Comparison of ENCODE assay signal across 10 mouse cellular contexts in the genomic region with DNA sequence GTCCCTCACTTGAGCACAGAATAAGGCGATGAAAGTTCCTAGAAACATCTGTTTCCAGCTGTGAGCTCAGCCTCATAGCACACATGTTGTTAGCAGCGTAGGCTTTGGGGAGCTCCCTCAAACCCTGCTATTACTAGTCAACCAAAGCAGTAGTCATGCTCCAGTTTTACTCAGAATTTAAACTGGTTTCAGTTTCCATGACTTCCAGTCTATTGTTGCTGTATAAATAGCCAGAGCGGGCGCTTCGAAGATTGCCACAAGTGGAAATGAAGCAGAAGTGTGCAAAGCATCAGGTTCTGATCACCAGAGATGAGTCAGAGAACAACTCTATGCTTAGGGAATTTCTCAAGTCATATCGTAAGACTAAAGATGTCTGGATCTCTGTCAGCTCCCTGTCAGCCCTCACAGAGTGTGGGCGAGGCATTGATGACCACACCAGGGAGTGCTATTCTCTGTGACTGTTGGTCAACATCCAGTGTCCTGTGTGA. TPM values are rescaled to one million over a fixed set of nuclear protein-coding genes. Genes with fewer than 3 reads are reported as not detected.
DNase-seq lines count a peak whose midpoint lies in the region; ATAC-seq and TF ChIP-seq lines count a peak whose summit lies in the region.
"Had no signal": no experiment of that assay in that cellular context is flagged by ENCODE, and none has a peak within 500 bp of the region (broad histone marks: within the 10 kb centered on the region; RNA-seq: fewer than 3 reads in every experiment).

No protein-coding gene starts in this region.

- H3K79me2 ChIP-seq in heart, adult 2 months (replicated peaks; ENCODE audit: control insufficient read depth, insufficient read depth, low read length): no peaks in the 10 kb centered on the region

- TF ChIP-seq EP300 in heart, adult 2 months (IDR thresholded peaks at IDR 0.05; ENCODE audit: insufficient read depth, low read depth, low read length): no peak

- H3K27me3 ChIP-seq in heart, adult 2 months (ENCODE audit: control insufficient read depth, insufficient read depth, low read length): no peaks in the 10 kb centered on the region
- H3K27me3 ChIP-seq in heart, embryonic 12.5 days (replicated peaks): no peaks in the 10 kb centered on the region
- no peaks in the 10 kb centered on the region for H3K27me3 ChIP-seq in lung, embryonic 14.5 days (ENCODE audit: insufficient read depth, low read length)
- H3K27me3 ChIP-seq in stomach, embryonic 16.5 days (ENCODE audit: control insufficient read depth, insufficient read depth, low read length): no peaks in the 10 kb centered on the region
- H3K27me3 ChIP-seq in liver, embryonic 11.5 days (replicated peaks; ENCODE audit: control insufficient read depth, insufficient read depth, low read length): no peaks in the 10 kb centered on the region

- H3K4me3 ChIP-seq in heart, adult 2 months: no peak overlapping the region
- H3K4me3 ChIP-seq in heart, embryonic 12.5 days: no peak overlapping the region
- H3K4me3 ChIP-seq in embryonic fibroblast, embryonic 13.5 days (ENCODE audit: insufficient read depth, low read length): no peak overlapping the region
- no peak overlapping the region for H3K4me3 ChIP-seq in lung, embryonic 14.5 days (ENCODE audit: low read depth, low read length)
- no peak overlapping the region for H3K4me3 ChIP-seq in stomach, embryonic 16.5 days (replicated peaks; ENCODE audit: low read length)
- H3K4me3 ChIP-seq in liver, embryonic 11.5 days (ENCODE audit: low read depth, low read length): no peak overlapping the region

- H3K27ac ChIP-seq in heart, adult 2 months: peak overlapping the region; percentile 12; the same call in 1 of the 2 replicates
- no peak overlapping the region for H3K27ac ChIP-seq in heart, embryonic 12.5 days (ENCODE audit: poor library complexity, severe bottlenecking)
- peak overlapping the region; percentile 85 for H3K27ac ChIP-seq in embryonic fibroblast, embryonic 13.5 days (ENCODE audit: insufficient read depth, low read length)
- H3K27ac ChIP-seq in lung, embryonic 14.5 days (ENCODE audit: low read depth): no peak overlapping the region
- no peak overlapping the region for H3K27ac ChIP-seq in stomach, embryonic 16.5 days (ENCODE audit: low read length)
- no peak overlapping the region for H3K27ac ChIP-seq in liver, embryonic 11.5 days (ENCODE audit: low read depth, low read length)

- no peaks in the 10 kb centered on the region for H3K36me3 ChIP-seq in heart, adult 2 months (ENCODE audit: control insufficient read depth, insufficient read depth, low read length)
- peaks cover 10% of the 10 kb centered on the region for H3K36me3 ChIP-seq in heart, embryonic 12.5 days
- H3K36me3 ChIP-seq in lung, embryonic 14.5 days (ENCODE audit: insufficient read depth): no peaks in the 10 kb centered on the region
- H3K36me3 ChIP-seq in stomach, embryonic 16.5 days (ENCODE audit: control insufficient read depth, insufficient read depth, low read length): no peaks in the 10 kb centered on the region
- H3K36me3 ChIP-seq in liver, embryonic 11.5 days (ENCODE audit: control insufficient read depth, insufficient read depth, low read length): no peaks in the 10 kb centered on the region

- intact Hi-C loops in heart, adult 2 months (cut with DNase I): no loop called here

- whole genome bisulfite sequencing in heart, adult 2 months: 55% methylated on average over 7 of the region's 7 CpGs
- 71% methylated on average over 7 of the region's 7 CpGs for WGBS in heart, embryonic 12.5 days
- WGBS in lung, embryonic 14.5 days: 76% methylated on average over 7 of the region's 7 CpGs
- 71% methylated on average over 7 of the region's 7 CpGs for WGBS in stomach, embryonic 16.5 days
- 86% methylated on average over 7 of the region's 7 CpGs for WGBS in liver, embryonic 11.5 days

- H3K9me3 ChIP-seq in heart, embryonic 12.5 days (replicated peaks): no peaks in the 10 kb centered on the region
- no peaks in the 10 kb centered on the region for H3K9me3 ChIP-seq in lung, embryonic 14.5 days (ENCODE audit: low read depth, low read length)
- no peaks in the 10 kb centered on the region for H3K9me3 ChIP-seq in stomach, embryonic 16.5 days (replicated peaks; ENCODE audit: control insufficient read depth, low read length)
- no peaks in the 10 kb centered on the region for H3K9me3 ChIP-seq in liver, embryonic 11.5 days (ENCODE audit: control insufficient read depth, low read length)

- no peak for TF ChIP-seq CTCF in heart, adult 2 months (IDR thresholded peaks at IDR 0.05)
- no peak for TF ChIP-seq CTCF in embryonic fibroblast, embryonic 13.5 days (IDR thresholded peaks at IDR 0.05; ENCODE audit: borderline replicate concordance, insufficient read depth, low read length)
- no peak for TF ChIP-seq CTCF in lung, embryonic 14.5 days (IDR thresholded peaks at IDR 0.05; ENCODE audit: low read depth)

- H3K4me2 ChIP-seq in heart, embryonic 12.5 days: no peak overlapping the region
- H3K4me2 ChIP-seq in lung, embryonic 14.5 days: no peak overlapping the region
- 0 out of 2 replicates have a peak overlapping the region, but pooled peaks have one; percentile 22 for H3K4me2 ChIP-seq in stomach, embryonic 16.5 days (ENCODE audit: low read depth, low read length)
- H3K4me2 ChIP-seq in liver, embryonic 11.5 days: no peak overlapping the region

- DNase-seq in heart, adult 2 months: peak; percentile 35 to 47
- DNase-seq in lung, embryonic 14.5 days: peak; percentile 15
- DNase-seq in adrenal gland, postnatal 4 days (ENCODE audit: low spot score in 2 of 2): no peak
- no peak for DNase-seq in kidney, postnatal 25 days
- no peak for DNase-seq in liver, embryonic 11.5 days (ENCODE audit: low spot score)

- H3K4me1 ChIP-seq in heart, adult 2 months (ENCODE audit: control insufficient read depth, insufficient read depth, low read length): peaks cover 3% of the 10 kb centered on the region
- peaks cover 5% of the 10 kb centered on the region; the same call in 1 of the 2 replicates for H3K4me1 ChIP-seq in heart, embryonic 12.5 days (replicated peaks)
- peaks cover 12% of the 10 kb centered on the region for H3K4me1 ChIP-seq in embryonic fibroblast, embryonic 13.5 days (ENCODE audit: control insufficient read depth, insufficient read depth, low read length)
- H3K4me1 ChIP-seq in lung, embryonic 14.5 days (ENCODE audit: insufficient read depth): no peaks in the 10 kb centered on the region
- H3K4me1 ChIP-seq in stomach, embryonic 16.5 days (ENCODE audit: control insufficient read depth, insufficient read depth, low read length): peaks cover 7% of the 10 kb centered on the region
- no peaks in the 10 kb centered on the region for H3K4me1 ChIP-seq in liver, embryonic 11.5 days (replicated peaks; ENCODE audit: control insufficient read depth, insufficient read depth, low read length)

- ATAC-seq in heart, embryonic 12.5 days (ENCODE audit: insufficient number of reproducible peaks, low FRiP score): no peak
- ATAC-seq in lung, embryonic 14.5 days (ENCODE audit: insufficient read depth): no peak
- ATAC-seq in stomach, embryonic 16.5 days (ENCODE audit: insufficient read depth, low FRiP score): peak; percentile 58; the same call in 1 of the 2 replicates
- ATAC-seq in liver, embryonic 11.5 days (replicated peaks; ENCODE audit: low FRiP score): no peak
- ATAC-seq: forebrain, embryonic 16.5 days had no signal

- H3K9ac ChIP-seq in heart, adult 2 months (ENCODE audit: low read depth, low read length): no peak overlapping the region
- no peak overlapping the region for H3K9ac ChIP-seq in heart, embryonic 12.5 days
- H3K9ac ChIP-seq in lung, embryonic 14.5 days: no peak overlapping the region
- no peak overlapping the region for H3K9ac ChIP-seq in stomach, embryonic 16.5 days (ENCODE audit: low read length)
- H3K9ac ChIP-seq in liver, embryonic 11.5 days (ENCODE audit: low read depth, low read length): no peak overlapping the region

- TF ChIP-seq POLR2A in heart, adult 2 months (IDR thresholded peaks at IDR 0.05; ENCODE audit: insufficient read depth, low read depth, low read length): no peak
- no peak for TF ChIP-seq POLR2A in embryonic fibroblast, embryonic 13.5 days (IDR thresholded peaks at IDR 0.05; ENCODE audit: low read depth, low read length)

RNA-seq across cellular contexts. Expression of a gene that starts 36.2 kb away (rescaled TPM):
- 10 to 100 TPM; 54.5 to 62.8 TPM for total RNA-seq in heart, adult 2 months (2021)
- 71.0 and 120 TPM in 2 replicates for polyA plus RNA-seq in heart, adult 2 months (2012; rRNA removed)
- polyA plus RNA-seq in heart, embryonic 12.5 days (2016; fragmentation: Nextera tagmentation; extraction: Ambion mirVana): 46.6 and 48.2 TPM in 2 replicates
- 38.1 and 40.8 TPM in 2 replicates for polyA plus RNA-seq in embryonic fibroblast, embryonic 13.5 days (2011; ENCODE audit: insufficient read length, low read depth, missing spikeins)
- polyA plus RNA-seq in lung, embryonic 14.5 days (2014; fragmentation: Nextera tagmentation; extraction: Ambion mirVana): 42.1 and 43.4 TPM in 2 replicates
- 39.4 and 42.1 TPM in 2 replicates for polyA plus RNA-seq in stomach, embryonic 16.5 days (2015; fragmentation: Nextera tagmentation; extraction: Ambion mirVana)
- total RNA-seq in adrenal gland, postnatal 4 days (2021): 10 to 100 TPM; 21.6 to 24.4 TPM
- 19.2 and 20.3 TPM in 2 replicates for polyA plus RNA-seq in liver, embryonic 11.5 days (2014; fragmentation: Nextera tagmentation; extraction: Ambion mirVana)
- total RNA-seq: MEL had no signal

Comparison
In these comparisons a context has a peak if more than half of its experiments do, and no peak if none do; other contexts are left out.
1. H3K27ac ChIP-seq: peak in heart, adult 2 months (single experiment) and embryonic fibroblast, embryonic 13.5 days (single experiment); none in heart, embryonic 12.5 days (single experiment), lung, embryonic 14.5 days (single experiment), stomach, embryonic 16.5 days (single experiment) and liver, embryonic 11.5 days (single experiment).
2. DNase-seq: peak in heart, adult 2 months (2 of 2) and lung, embryonic 14.5 days (single experiment); none in adrenal gland, postnatal 4 days (0 of 2), kidney, postnatal 25 days (0 of 2) and liver, embryonic 11.5 days (single experiment).